Mouse (Mus musculus) heart, adult 2 months (tissue): ENCODE data around the gene Gm5485.

Experiments
- CTCF ChIP-seq: fragments of 200-600 bp; IDR thresholded peaks from 2 replicates; pipeline ENCODE4 v1.8.1; 2022; ENCODE audit warnings: antibody characterized with exemption, mild to moderate bottlenecking, moderate library complexity
- EP300 ChIP-seq: fragments of 200-500 bp; IDR thresholded peaks from 2 replicates; pipeline ENCODE4 v1.6.1; 2011; ENCODE audit warnings: low read depth, low read length, control low read depth; ENCODE audit not compliant: insufficient read depth
- POLR2A ChIP-seq: fragments of 200-500 bp; IDR thresholded peaks from 2 replicates; pipeline ENCODE4 v1.6.1; 2011; ENCODE audit warnings: mild to moderate bottlenecking, low read depth, low read length, control low read depth; ENCODE audit not compliant: insufficient read depth

DNA sequence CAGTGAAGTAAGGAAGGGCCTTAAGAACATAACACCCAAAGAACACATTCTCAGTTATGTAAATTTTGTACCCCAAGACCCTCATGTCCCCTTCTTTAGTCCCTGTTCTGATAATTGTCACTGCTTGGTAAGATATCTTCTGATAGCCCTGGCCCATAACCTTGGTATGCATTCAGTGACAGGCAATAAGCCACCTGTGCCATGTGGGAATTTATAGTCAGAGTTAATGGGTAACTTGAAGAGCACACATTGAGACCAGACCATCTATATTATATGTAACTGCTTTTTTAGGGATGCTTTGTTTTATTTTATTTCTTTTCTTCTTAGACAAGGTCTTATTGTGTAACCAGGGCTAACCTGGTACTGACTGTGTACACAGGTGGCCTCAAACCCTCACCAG lies 8.2 kb downstream of the Gm5485 start:
- TF ChIP-seq CTCF = no peak
- TF ChIP-seq POLR2A = no peak
- TF ChIP-seq EP300 = no peak
